Mouse (Mus musculus) monocyte, adult 59 days (primary cell): ENCODE data around the gene Mat2b. TPM values are rescaled to one million over a fixed set of nuclear protein-coding genes. Genes with fewer than 3 reads are reported as not detected.

Source experiments
- total RNA-seq, 2 experiments: library from RNA; stranded (reverse); gene quantifications; one replicate each; pipeline ENCODE4 v1.2.4; 2023

The Mat2b gene
- total RNA-seq: 10 to 100 TPM; 79.0 to 80.6 TPM

DNA sequence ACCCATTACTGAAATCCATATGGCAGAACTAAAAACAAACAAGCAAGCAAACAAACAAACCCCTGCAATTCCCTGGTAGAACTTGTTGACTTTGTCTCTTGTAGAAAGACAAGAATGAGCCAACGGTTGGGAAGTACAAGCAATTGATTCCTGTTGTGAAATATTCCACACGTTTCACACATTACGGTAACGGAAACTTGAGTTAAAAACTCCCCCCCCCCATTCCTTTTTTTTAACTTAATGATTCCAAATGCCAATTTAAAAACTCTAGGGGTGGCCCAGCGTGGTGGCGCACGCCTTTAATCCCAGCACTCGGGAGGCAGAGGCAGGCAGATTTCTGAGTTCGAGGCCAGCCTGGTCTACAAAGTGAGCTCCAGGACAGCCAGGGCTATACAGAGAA is at the start of gene Mat2b:
Gene Mat2b (minus strand): TSS at position 101 of the 400 bp plus-strand sequence.

DNA sequence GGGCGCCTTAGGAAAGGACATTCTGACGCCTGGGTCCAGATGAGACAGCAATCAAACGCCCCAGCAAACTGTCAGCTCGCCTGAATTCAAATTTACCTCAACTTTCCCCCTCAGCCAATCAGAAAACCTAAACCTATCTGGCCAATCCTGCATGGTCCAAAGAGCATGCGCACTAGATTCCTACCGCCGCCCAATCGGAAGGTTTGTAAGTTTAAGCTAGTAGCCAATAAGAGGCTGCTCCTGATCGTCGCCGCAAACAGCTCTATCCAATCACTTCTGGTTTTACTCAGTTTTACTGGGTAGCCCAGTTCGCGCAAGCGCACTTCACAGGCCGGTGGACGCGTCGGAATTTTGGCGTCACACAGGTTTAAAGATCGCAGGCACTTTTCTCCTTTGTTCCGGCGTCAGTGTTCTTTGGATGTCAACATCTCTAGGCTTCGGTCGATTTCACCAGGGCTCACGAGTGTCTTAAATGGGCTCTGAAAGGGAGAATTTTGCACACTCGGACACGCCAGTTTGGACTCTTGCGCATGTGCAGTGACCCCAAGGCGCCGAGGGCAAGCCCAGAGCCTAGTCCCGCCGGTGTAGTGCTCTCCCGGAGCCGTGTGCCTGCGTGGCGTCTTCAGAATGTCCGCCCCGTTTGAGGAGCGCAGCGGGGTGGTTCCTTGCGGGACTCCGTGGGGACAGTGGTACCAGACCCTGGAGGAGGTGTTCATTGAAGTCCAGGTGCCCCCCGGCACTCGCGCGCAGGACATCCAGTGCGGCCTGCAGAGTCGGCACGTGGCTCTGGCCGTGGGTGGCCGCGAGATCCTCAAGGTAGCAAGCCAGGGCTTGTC is 38.6 kb upstream of the Mat2b start, which contains the start of the genes Hmmr and Nudcd2:
Gene Hmmr (minus strand): TSS at position 84 of the 836 bp plus-strand sequence.
Gene Nudcd2 (plus strand): TSS at position 329 of the 836 bp plus-strand sequence.

Other genes starting within 250 kb of the Mat2b start
- gene Hmmr, start 38.2 kb upstream of the Mat2b start, total RNA-seq: under 1 TPM; 0.37 to 0.49 TPM
- gene Nudcd2, start 38.5 kb upstream of the Mat2b start, total RNA-seq: 10 to 100 TPM in 1 of 2 experiments, 1 to 10 TPM in 1; 7.9 to 14.3 TPM
- 10 to 100 TPM; 45.3 to 48.0 TPM for gene Ccng1, start 60.1 kb upstream of the Mat2b start, total RNA-seq